Mouse (Mus musculus) liver, adult 2 months (tissue): Measurements from ENCODE around the gene Pter. TPM values are rescaled to one million over a fixed set of nuclear protein-coding genes. Genes with fewer than 3 reads are reported as not detected.
A peak's percentile ranks its signal among the peaks of the same experiment; 100 is the strongest.

ENCODE experiments used
- DNase-seq: peaks from one replicate; pipeline ENCODE4 v3.0.0-alpha.2; 2011; ENCODE audit warnings: low read depth, low spot score; ENCODE audit errors: extremely low read depth
- H3K27ac ChIP-seq: fragments of 200-500 bp; replicated peaks from 2 replicates; pipeline ENCODE4 v1.5.1; 2012; ENCODE audit warnings: low read depth, mild to moderate bottlenecking, control low read depth, inconsistent platforms, low read length; ENCODE audit not compliant: insufficient read depth
- H3K27me3 ChIP-seq: fragments of 200-500 bp; 2 replicates; pipeline ENCODE4 v1.6.1; 2012; ENCODE audit warnings: mild to moderate bottlenecking, moderate library complexity, low read length, inconsistent platforms; ENCODE audit not compliant: control insufficient read depth, insufficient read depth
- H3K36me3 ChIP-seq: fragments of 200-500 bp; 2 replicates; pipeline ENCODE4 v1.6.1; 2012; ENCODE audit warnings: low read length, inconsistent platforms; ENCODE audit not compliant: control insufficient read depth, insufficient read depth
- H3K4me1 ChIP-seq: fragments of 200-500 bp; 2 replicates; pipeline ENCODE4 v1.6.1; 2011; ENCODE audit warnings: low read length; ENCODE audit not compliant: control insufficient read depth, insufficient read depth
- H3K4me3 ChIP-seq: fragments of 200-500 bp; 2 replicates; pipeline ENCODE4 v1.5.1; 2011; ENCODE audit warnings: low read depth, mild to moderate bottlenecking, control low read depth, low read length, moderate library complexity; ENCODE audit not compliant: insufficient read depth
- H3K79me2 ChIP-seq: fragments of 200-500 bp; 2 replicates; pipeline ENCODE4 v1.6.1; 2012; ENCODE audit warnings: inconsistent platforms, mild to moderate bottlenecking, low read length, moderate library complexity; ENCODE audit not compliant: control insufficient read depth, insufficient read depth
- H3K9ac ChIP-seq: fragments of 200-500 bp; 2 replicates; pipeline ENCODE4 v1.6.1; 2012; ENCODE audit warnings: low read depth, mild to moderate bottlenecking, control low read depth, inconsistent platforms, low read length
- CTCF ChIP-seq: fragments of 200-500 bp; IDR thresholded peaks from 2 replicates; pipeline ENCODE4 v1.5.1; 2011; ENCODE audit warnings: low read depth, low read length, control low read depth
- POLR2A ChIP-seq: fragments of 200-500 bp; IDR thresholded peaks from 2 replicates; pipeline ENCODE4 v1.6.1; 2011; ENCODE audit warnings: low read length, control low read depth; ENCODE audit not compliant: insufficient read depth; ENCODE audit errors: extremely low read depth
- WGBS: fragments of 180-500 bp; shearing (Covaris S2); methylation state at CpG from one replicate; pipeline ENCODE4 v1.1.7; 2018; 5-methylcytosine and 5-hydroxymethylcytosine counted together
- polyA plus RNA-seq: library from polyadenylated mRNA; depleted of rRNA; stranded (reverse); fragments of >200 nt; gene quantifications from 2 replicates; pipeline ENCODE4 v1.2.3, GENCODE M21; 2012
- total RNA-seq: library from RNA; depleted of rRNA; stranded (reverse); fragments of >200 nt; gene quantifications from 2 replicates; pipeline ENCODE4 v1.2.3, GENCODE M21; 2014

Pter gene
- total and polyA plus RNA-seq, 2 experiments: 49.9 to 115 TPM

DNA sequence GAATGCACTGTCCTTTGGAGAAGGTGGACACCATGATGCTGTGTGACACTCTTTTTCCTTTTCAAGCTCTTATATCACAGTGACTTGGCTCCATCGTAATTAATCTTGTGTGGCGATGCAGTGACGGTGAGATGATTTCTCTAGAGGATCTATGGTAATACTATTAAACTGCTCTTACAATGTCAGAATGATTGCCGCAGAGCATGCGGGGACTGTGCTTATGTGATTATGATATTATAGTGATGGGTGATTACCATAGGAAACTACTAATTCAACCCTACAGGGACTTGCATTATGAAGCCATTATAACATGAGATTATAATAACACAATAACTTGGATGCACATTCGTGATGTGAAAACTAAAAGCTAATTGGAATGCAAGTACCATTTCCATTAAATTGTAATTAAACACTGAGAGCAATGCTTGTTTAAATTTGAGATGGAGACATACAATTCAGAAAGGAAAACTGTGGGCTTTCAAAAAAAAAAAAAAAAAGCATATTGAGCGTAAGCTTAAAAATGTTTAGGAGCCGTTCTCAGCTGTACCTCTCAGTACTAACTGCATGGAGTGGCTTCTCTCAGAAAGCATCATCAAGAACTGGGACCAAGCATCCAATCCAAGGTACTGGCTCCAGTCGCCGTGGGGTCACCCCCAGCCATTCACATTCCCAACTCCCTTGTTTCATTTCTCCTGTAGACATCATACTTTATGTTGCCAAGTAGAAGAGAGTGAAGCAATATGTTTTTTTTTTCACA is 13.8 kb downstream of the Pter start:
- Histone ChIP-seq H3K27ac (no peak overlapping the region), H3K4me1 (no peaks in the 10 kb centered on the region; the same call in 1 of the 2 replicates), H3K79me2 (peaks cover 11% of the 10 kb centered on the region; the same call in 1 of the 2 replicates), H3K36me3 (peaks cover 10% of the 10 kb centered on the region; the same call in 1 of the 2 replicates), H3K27me3 (no peaks in the 10 kb centered on the region), H3K4me3 (no peak overlapping the region), H3K9ac (no peak overlapping the region)
- WGBS: 95% methylated on average over 10 of the region's 10 CpGs
- TF ChIP-seq CTCF: no peak
- TF ChIP-seq POLR2A: no peak
- DNase-seq: no peak

DNA sequence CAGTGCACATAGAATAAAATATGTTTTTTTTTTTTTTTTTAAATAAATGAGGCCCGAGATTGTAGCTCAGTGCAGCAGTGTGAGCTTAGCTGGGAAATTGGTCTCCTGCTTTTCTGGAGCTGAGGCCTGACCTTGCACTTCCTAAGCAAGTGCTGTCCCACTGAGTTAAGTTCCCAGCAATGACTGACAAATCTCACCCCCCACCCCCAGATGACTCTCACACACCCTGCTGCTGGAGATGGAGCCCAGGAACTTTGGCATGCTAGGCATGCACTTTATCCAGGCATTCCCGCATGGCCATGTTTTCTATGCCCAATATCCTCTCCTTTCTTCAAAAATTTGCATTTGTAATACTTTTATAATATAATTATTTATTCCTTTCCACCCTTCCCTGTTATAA is 14.8 kb downstream of the Pter start:
- H3K9ac ChIP-seq: no peak overlapping the region
- no peak overlapping the region for H3K27ac ChIP-seq
- no peaks in the 10 kb centered on the region for H3K27me3 ChIP-seq
- 91% methylated on average over 2 of the region's 2 CpGs for WGBS
- H3K4me3 ChIP-seq: no peak overlapping the region
- no peak for TF ChIP-seq POLR2A
- no peak for DNase-seq
- H3K4me1 ChIP-seq: no peaks in the 10 kb centered on the region; the same call in 1 of the 2 replicates
- H3K79me2 ChIP-seq: peaks cover 11% of the 10 kb centered on the region; the same call in 1 of the 2 replicates
- peaks cover 10% of the 10 kb centered on the region; the same call in 1 of the 2 replicates for H3K36me3 ChIP-seq

DNA sequence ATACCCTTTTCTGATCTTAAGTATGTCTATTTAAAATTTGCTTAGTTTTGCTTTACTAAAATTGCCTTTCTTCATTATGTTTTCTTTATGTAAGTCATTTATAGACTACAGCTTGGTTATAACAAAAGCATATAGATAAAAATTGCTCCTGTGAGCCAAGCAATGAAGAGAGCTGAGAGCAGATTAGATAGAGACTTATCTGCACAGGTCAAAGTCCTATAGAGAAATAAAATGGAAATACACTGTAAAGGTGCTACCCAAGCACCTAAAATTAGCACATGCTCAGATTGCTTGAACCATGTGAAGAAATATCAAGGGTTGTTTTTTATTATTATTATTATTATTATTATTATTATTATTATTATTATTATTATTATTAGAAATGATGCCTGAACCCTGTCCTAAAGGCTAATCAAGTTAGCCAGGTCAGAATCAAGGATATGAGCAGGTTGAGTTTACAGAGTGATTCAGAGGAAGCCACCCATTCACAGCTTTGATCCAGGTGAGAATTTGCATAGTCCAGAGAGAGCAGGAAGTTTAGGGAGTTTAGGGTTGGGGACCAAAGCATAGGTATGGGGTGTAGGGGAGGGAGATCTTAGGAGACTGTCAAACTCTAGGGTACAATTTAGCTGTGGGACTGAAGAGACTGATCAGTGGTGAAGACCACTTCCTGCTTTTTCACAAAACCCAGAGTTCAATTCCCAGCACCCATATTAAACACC is 33.0 kb downstream of the Pter start:
- H3K4me1 ChIP-seq: no peaks in the 10 kb centered on the region
- DNase-seq: no peak
- H3K9ac ChIP-seq: no peak overlapping the region
- no peaks in the 10 kb centered on the region for H3K36me3 ChIP-seq
- TF ChIP-seq POLR2A (no peak), CTCF (no peak)
- H3K79me2 ChIP-seq: peaks cover 3% of the 10 kb centered on the region; the same call in 1 of the 2 replicates
- H3K27ac ChIP-seq: no peak overlapping the region
- H3K4me3 ChIP-seq: no peak overlapping the region
- no peaks in the 10 kb centered on the region for H3K27me3 ChIP-seq

DNA sequence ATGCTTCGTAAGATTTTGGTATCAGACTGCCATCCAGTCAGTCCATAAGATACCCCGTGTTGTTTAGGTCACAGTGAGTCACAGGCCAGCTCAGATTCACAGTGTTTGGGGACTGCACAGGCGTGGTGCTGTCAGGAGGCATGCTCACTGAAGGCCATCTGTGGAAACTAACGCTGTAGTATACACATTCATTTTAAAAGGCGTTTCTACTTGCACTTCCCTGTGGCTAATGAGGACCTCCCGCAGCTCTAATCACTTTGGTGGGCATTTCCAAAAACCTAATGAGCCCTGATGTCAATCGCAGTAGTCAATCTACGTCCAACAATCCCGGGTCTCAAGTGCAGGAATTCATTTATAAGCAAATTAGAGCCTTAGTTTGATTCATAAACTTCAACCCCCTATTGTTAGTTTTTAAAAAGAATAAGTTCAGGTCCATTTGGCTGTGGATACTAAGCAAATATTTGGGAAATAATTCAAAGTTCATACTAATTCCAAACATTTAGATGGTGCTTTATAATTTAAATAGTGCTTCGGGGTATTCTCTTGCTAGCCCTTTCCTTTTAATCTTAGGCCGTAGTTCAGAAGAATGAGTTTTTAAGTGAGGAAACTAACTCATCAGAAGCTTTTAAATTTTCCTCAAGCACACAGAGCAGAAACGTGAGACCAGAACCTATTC is 46.3 kb downstream of the Pter start:
- peak overlapping the region; percentile 49; the same call in 1 of the 2 replicates for H3K27ac ChIP-seq
- H3K9ac ChIP-seq: no peak overlapping the region
- H3K4me3 ChIP-seq: no peak overlapping the region
- no peaks in the 10 kb centered on the region for H3K27me3 ChIP-seq
- TF ChIP-seq CTCF (no peak), POLR2A (no peak)
- peaks cover 13% of the 10 kb centered on the region for H3K4me1 ChIP-seq
- 53% methylated on average over 12 of the region's 12 CpGs for WGBS
- H3K79me2 ChIP-seq: peaks cover 2% of the 10 kb centered on the region; the same call in 1 of the 2 replicates
- H3K36me3 ChIP-seq: peaks cover 10% of the 10 kb centered on the region; the same call in 1 of the 2 replicates
- DNase-seq: peak; percentile 75

DNA sequence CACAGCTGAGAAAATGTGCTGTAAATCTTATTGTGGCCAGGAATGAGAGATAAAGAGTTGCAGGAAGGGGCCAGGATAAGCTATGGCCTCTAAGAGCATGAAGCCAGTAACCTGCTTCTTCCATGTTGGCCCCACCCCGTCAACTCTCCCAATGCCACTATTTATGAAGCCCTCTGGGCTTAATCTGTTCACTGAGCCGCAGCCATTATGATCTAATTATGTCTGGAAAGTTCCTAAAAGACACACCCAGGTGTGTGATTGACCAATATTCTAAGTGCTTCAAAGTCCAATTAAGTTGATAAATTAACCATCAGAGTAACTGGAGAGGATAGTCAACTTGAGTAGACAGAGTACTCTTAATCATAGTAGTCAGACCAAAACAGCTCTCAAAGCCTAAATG is 49.9 kb downstream of the Pter start:
- DNase-seq: peak; percentile 50
- Histone ChIP-seq H3K36me3 (peaks cover 37% of the 10 kb centered on the region), H3K27me3 (no peaks in the 10 kb centered on the region), H3K4me1 (peaks cover 13% of the 10 kb centered on the region), H3K27ac (no peak overlapping the region), H3K9ac (no peak overlapping the region), H3K79me2 (peaks cover 2% of the 10 kb centered on the region; the same call in 1 of the 2 replicates), H3K4me3 (no peak overlapping the region)
- TF ChIP-seq CTCF: no peak
- no peak for TF ChIP-seq POLR2A
- 76% methylated on average over 2 of the region's 2 CpGs for WGBS
